Mouse (Mus musculus): ENCODE measurements around the gene Hist1h4d. TPM values are rescaled to one million over a fixed set of nuclear protein-coding genes. Genes with fewer than 3 reads are reported as not detected.
"Not testable (repeated sequence)": the region's sequence is repeated elsewhere in the genome, so short reads cannot be mapped to it uniquely, and the experiment has no call there.

Gene Hist1h4d
- polyA plus RNA-seq, 1 experiment = 2.7 TPM

GRCm38 (mm10) chr13:23621532-23622174 lies 40.3 kb downstream of the Hist1h4d start:
- peak overlapping the region; percentile 74 for H3K4me3 ChIP-seq (ENCODE audit: control insufficient read depth, low read depth, low read length)
- H3K36me3 ChIP-seq (ENCODE audit: control insufficient read depth, insufficient read depth, low read length) = no peaks in the 10 kb centered on the region
- H3K27me3 ChIP-seq (ENCODE audit: control insufficient read depth, insufficient read depth, low read length) = no peaks in the 10 kb centered on the region
- peaks cover 3% of the 10 kb centered on the region; the same call in 1 of the 2 replicates for H3K4me1 ChIP-seq (ENCODE audit: control insufficient read depth, insufficient read depth, low read length)
- H3K27ac ChIP-seq (ENCODE audit: control insufficient read depth, insufficient read depth, low read depth, low read length) = no peak overlapping the region; the same call in none of the 2 replicates
- no peak for TF ChIP-seq POLR2A (IDR thresholded peaks at IDR 0.05; ENCODE audit: control insufficient read depth, low read depth, low read length)
- TF ChIP-seq CTCF (IDR thresholded peaks at IDR 0.05; ENCODE audit: control insufficient read depth, insufficient read depth, insufficient replicate concordance, low read depth, low read length) = no peak

GRCm38 (mm10) chr13:23622175-23622671 lies 40.8 kb downstream of the Hist1h4d start, which contains the start of gene Hist1h1e:
Gene Hist1h1e (minus strand): TSS chr13:23622558.
- H3K27me3 ChIP-seq (ENCODE audit: control insufficient read depth, insufficient read depth, low read length); H3K4me1 ChIP-seq (ENCODE audit: control insufficient read depth, insufficient read depth, low read length); H3K36me3 ChIP-seq (ENCODE audit: control insufficient read depth, insufficient read depth, low read length): not testable (repeated sequence)
- peak; percentile 87 for TF ChIP-seq POLR2A (IDR thresholded peaks at IDR 0.05; ENCODE audit: control insufficient read depth, low read depth, low read length)
- Histone ChIP-seq H3K27ac (ENCODE audit: control insufficient read depth, insufficient read depth, low read depth, low read length) (peak within 1 kb of the TSS; percentile 68), H3K4me3 (ENCODE audit: control insufficient read depth, low read depth, low read length) (peak within 1 kb of the TSS; percentile 74)

- TF ChIP-seq CTCF (IDR thresholded peaks at IDR 0.05; ENCODE audit: control insufficient read depth, insufficient read depth, insufficient replicate concordance, low read depth, low read length) = no peak
- TF ChIP-seq POLR2A (IDR thresholded peaks at IDR 0.05; ENCODE audit: control insufficient read depth, low read depth, low read length) = no peak
- Histone ChIP-seq H3K27ac (ENCODE audit: control insufficient read depth, insufficient read depth, low read depth, low read length) (peak overlapping the region; percentile 54; the same call in 1 of the 2 replicates), H3K36me3 (ENCODE audit: control insufficient read depth, insufficient read depth, low read length) (no peaks in the 10 kb centered on the region), H3K4me1 (ENCODE audit: control insufficient read depth, insufficient read depth, low read length) (peaks cover 3% of the 10 kb centered on the region; the same call in 1 of the 2 replicates), H3K27me3 (ENCODE audit: control insufficient read depth, insufficient read depth, low read length) (no peaks in the 10 kb centered on the region), H3K4me3 (ENCODE audit: control insufficient read depth, low read depth, low read length) (no peak overlapping the region)
Measured at GRCm38 (mm10) chr13:23622861-23623450, 41.6 kb downstream of the Hist1h4d start.

- TF ChIP-seq CTCF (IDR thresholded peaks at IDR 0.05; ENCODE audit: control insufficient read depth, insufficient read depth, insufficient replicate concordance, low read depth, low read length) (no peak), POLR2A (IDR thresholded peaks at IDR 0.05; ENCODE audit: control insufficient read depth, low read depth, low read length) (no peak)
- Histone ChIP-seq H3K4me3 (ENCODE audit: control insufficient read depth, low read depth, low read length) (no peak overlapping the region), H3K36me3 (ENCODE audit: control insufficient read depth, insufficient read depth, low read length) (no peaks in the 10 kb centered on the region), H3K4me1 (ENCODE audit: control insufficient read depth, insufficient read depth, low read length) (no peaks in the 10 kb centered on the region), H3K27me3 (ENCODE audit: control insufficient read depth, insufficient read depth, low read length) (no peaks in the 10 kb centered on the region), H3K27ac (ENCODE audit: control insufficient read depth, insufficient read depth, low read depth, low read length) (no peak overlapping the region)
Measured at GRCm38 (mm10) chr13:23630653-23631052, 49.3 kb downstream of the Hist1h4d start.

Other genes with a start within 250 kb of the Hist1h4d start
- 1.1 and 1.8 TPM in 2 replicates for gene Zfp322a, start 212.4 kb upstream of the Hist1h4d start, polyA plus RNA-seq (2012; rRNA removed)
- 2.0 TPM in 2 replicates for gene Abt1, start 157.7 kb upstream of the Hist1h4d start, polyA plus RNA-seq (2012; rRNA removed)
- 0.05 and 0.26 TPM in 2 replicates for gene Btn1a1, start 115.7 kb upstream of the Hist1h4d start, polyA plus RNA-seq (2012; rRNA removed)
- gene Btn2a2, start 92.7 kb upstream of the Hist1h4d start, polyA plus RNA-seq (2012; rRNA removed) = 0.08 and 0.21 TPM in 2 replicates
- 13.2 and 17.1 TPM in 2 replicates for gene Hist1h4h, start 50.5 kb upstream of the Hist1h4d start, polyA plus RNA-seq (2012; rRNA removed)
- 4.4 and 4.5 TPM in 2 replicates for gene Hist1h2af, start 47.7 kb upstream of the Hist1h4d start, polyA plus RNA-seq (2012; rRNA removed)
- 1.3 and 2.7 TPM in 2 replicates for gene Hist1h3g, start 46.2 kb upstream of the Hist1h4d start, polyA plus RNA-seq (2012; rRNA removed)
- 0.07 and 0.13 TPM in 2 replicates for gene Hist1h2bh, start 38.2 kb upstream of the Hist1h4d start, polyA plus RNA-seq (2012; rRNA removed)
- 1.3 and 1.4 TPM in 2 replicates for gene Hist1h3f, start 37.5 kb upstream of the Hist1h4d start, polyA plus RNA-seq (2012; rRNA removed)
- gene Hist1h4f, start 29.9 kb upstream of the Hist1h4d start, polyA plus RNA-seq (2012; rRNA removed) = 2.1 and 3.7 TPM in 2 replicates
- 0.02 and 0.04 TPM in 2 replicates for gene Hist1h1d, start 28.3 kb upstream of the Hist1h4d start, polyA plus RNA-seq (2012; rRNA removed)
- 2.8 and 3.2 TPM in 2 replicates for gene Hist1h3e, start 19.2 kb upstream of the Hist1h4d start, polyA plus RNA-seq (2012; rRNA removed)
- gene Hist1h2ae, start 10.4 kb upstream of the Hist1h4d start, polyA plus RNA-seq (2012; rRNA removed) = 0.34 and 0.36 TPM in 2 replicates
- gene Hist1h2bg, start 10.2 kb upstream of the Hist1h4d start, polyA plus RNA-seq (2012; rRNA removed) = 6.8 and 7.8 TPM in 2 replicates
- 0.98 and 2.9 TPM in 2 replicates for gene Hist1h2bf, start 7.4 kb upstream of the Hist1h4d start, polyA plus RNA-seq (2012; rRNA removed)
- 0.90 and 1.0 TPM in 2 replicates for gene Hist1h2ad, start 7.2 kb upstream of the Hist1h4d start, polyA plus RNA-seq (2012; rRNA removed)
- 0.98 and 1.1 TPM in 2 replicates for gene Hist1h3d, start 5.8 kb upstream of the Hist1h4d start, polyA plus RNA-seq (2012; rRNA removed)
- gene Hist1h2be, start 39.5 kb downstream of the Hist1h4d start, polyA plus RNA-seq (2012; rRNA removed) = 0.42 and 0.58 TPM in 2 replicates
- gene Hist1h1e, start 41.0 kb downstream of the Hist1h4d start, polyA plus RNA-seq (2012; rRNA removed) = 0.35 and 0.41 TPM in 2 replicates
- gene Hist1h2ac, start 102.3 kb downstream of the Hist1h4d start, polyA plus RNA-seq (2012; rRNA removed) = 0.20 and 0.26 TPM in 2 replicates
- 17.8 and 19.0 TPM in 2 replicates for gene Hist1h2bc, start 102.6 kb downstream of the Hist1h4d start, polyA plus RNA-seq (2012; rRNA removed)
- 22.2 and 24.8 TPM in 2 replicates for gene Hist1h1t, start 114.2 kb downstream of the Hist1h4d start, polyA plus RNA-seq (2012; rRNA removed)
- 20.1 and 20.6 TPM in 2 replicates for gene Hist1h4c, start 116.9 kb downstream of the Hist1h4d start, polyA plus RNA-seq (2012; rRNA removed)
- 5.2 and 6.1 TPM in 2 replicates for gene Hfe, start 129.3 kb downstream of the Hist1h4d start, polyA plus RNA-seq (2012; rRNA removed)
- gene Hist1h1c, start 157.2 kb downstream of the Hist1h4d start, polyA plus RNA-seq (2012; rRNA removed) = 5.4 and 6.9 TPM in 2 replicates
- 2.3 TPM in 2 replicates for gene Hist1h3c, start 164.0 kb downstream of the Hist1h4d start, polyA plus RNA-seq (2012; rRNA removed)
- 3.9 and 7.0 TPM in 2 replicates for gene Hist1h2bb, start 165.1 kb downstream of the Hist1h4d start, polyA plus RNA-seq (2012; rRNA removed)
- 4.4 and 6.2 TPM in 2 replicates for gene Hist1h2ab, start 169.5 kb downstream of the Hist1h4d start, polyA plus RNA-seq (2012; rRNA removed)
- gene Hist1h3b, start 170.7 kb downstream of the Hist1h4d start, polyA plus RNA-seq (2012; rRNA removed) = 4.2 and 4.7 TPM in 2 replicates
- gene Hist1h4b, start 175.4 kb downstream of the Hist1h4d start, polyA plus RNA-seq (2012; rRNA removed) = 2.4 and 2.5 TPM in 2 replicates
- gene Hist1h4a, start 179.6 kb downstream of the Hist1h4d start, polyA plus RNA-seq (2012; rRNA removed) = 83.8 and 94.1 TPM in 2 replicates
- 29.4 and 33.4 TPM in 2 replicates for gene Hist1h3a, start 180.8 kb downstream of the Hist1h4d start, polyA plus RNA-seq (2012; rRNA removed)
- 2.9 and 4.3 TPM in 2 replicates for gene Hist1h1a, start 182.1 kb downstream of the Hist1h4d start, polyA plus RNA-seq (2012; rRNA removed)
- gene Trim38, start 188.3 kb downstream of the Hist1h4d start, polyA plus RNA-seq (2012; rRNA removed) = 2.1 and 2.5 TPM in 2 replicates
- 0.40 and 0.41 TPM in 2 replicates for gene Slc17a2, start 225.4 kb downstream of the Hist1h4d start, polyA plus RNA-seq (2012; rRNA removed)

Measured in testis, adult 2 months (tissue).